Mouse (Mus musculus) bone marrow, adult 2 months (tissue): ENCODE measurements around the gene Borcs8. TPM values are rescaled to one million over a fixed set of nuclear protein-coding genes. Genes with fewer than 3 reads are reported as not detected.
A peak's percentile ranks its signal among the peaks of the same experiment; 100 is the strongest.

Experiments
- H3K27ac ChIP-seq: fragments of 200-500 bp; 2 replicates; pipeline ENCODE4 v1.5.1; 2012; ENCODE audit warnings: low read depth, mild to moderate bottlenecking, control low read depth, inconsistent platforms, low read length; ENCODE audit not compliant: control insufficient read depth, poor library complexity, insufficient read depth
- H3K4me1 ChIP-seq: fragments of 200-500 bp; 2 replicates; pipeline ENCODE4 v1.6.1; 2011; ENCODE audit warnings: low read length; ENCODE audit not compliant: control insufficient read depth, insufficient read depth
- H3K4me3 ChIP-seq: fragments of 200-500 bp; replicated peaks from 2 replicates; pipeline ENCODE3; 2011; ENCODE audit warnings: mild to moderate bottlenecking, low read depth, low read length, control low read depth; ENCODE audit not compliant: control insufficient read depth
- CTCF ChIP-seq: fragments of 200-500 bp; IDR thresholded peaks from 2 replicates; pipeline ENCODE4 v1.5.1; 2011; ENCODE audit warnings: low read length, control low read depth; ENCODE audit not compliant: control insufficient read depth, insufficient read depth
- POLR2A ChIP-seq: fragments of 200-500 bp; IDR thresholded peaks from 2 replicates; pipeline ENCODE4 v1.6.1; 2011; ENCODE audit warnings: low read depth, mild to moderate bottlenecking, control low read depth, low read length, borderline replicate concordance; ENCODE audit not compliant: control insufficient read depth
- WGBS: fragments of 180-500 bp; shearing (Covaris S2); methylation state at CpG from one replicate; pipeline ENCODE4 v1.1.7; 2018; 5-methylcytosine and 5-hydroxymethylcytosine counted together
- polyA plus RNA-seq: library from polyadenylated mRNA; stranded (reverse); fragments of >200 nt; gene quantifications from 2 replicates; pipeline ENCODE4 v1.2.4, GENCODE M21; 2011; ENCODE audit warnings: low replicate concordance; ENCODE audit not compliant: missing spikeins, insufficient read depth, insufficient read length

Borcs8 gene
- polyA plus RNA-seq, result 13.9 and 33.6 TPM in 2 replicates

GRCm38 (mm10) chr8:70139026-70139857 lies at the start of gene Borcs8, which contains the start of the genes Rfxank and Mef2b:
Borcs8 (plus strand) TSS chr8:70139499.
Rfxank (minus strand) TSS chr8:70139154.
Mef2b (plus strand) TSS chr8:70139711.
- Histone ChIP-seq H3K4me1 (peaks cover 2% of the 10 kb centered on the region; the same call in 1 of the 2 replicates), H3K4me3 (peak within 1 kb of the TSS; percentile 88), H3K27ac (peak within 1 kb of the TSS; percentile 89)
- no peak; the same call in 1 of the 2 replicates for TF ChIP-seq POLR2A
- no peak for TF ChIP-seq CTCF
- WGBS, result under 1% methylated on average over 46 of the region's 46 CpGs

GRCm38 (mm10) chr8:70092786-70093185 lies 46.5 kb upstream of the Borcs8 start:
- TF ChIP-seq POLR2A (no peak), CTCF (no peak)
- Histone ChIP-seq H3K27ac (no peak overlapping the region), H3K4me3 (no peak overlapping the region), H3K4me1 (no peaks in the 10 kb centered on the region)
- 74% methylated on average over 8 of the region's 8 CpGs for WGBS

- no peaks in the 10 kb centered on the region for H3K4me1 ChIP-seq
- WGBS, result 59% methylated on average over 8 of the region's 8 CpGs
- TF ChIP-seq CTCF, result no peak
- no peak for TF ChIP-seq POLR2A
- no peak overlapping the region for H3K27ac ChIP-seq
- H3K4me3 ChIP-seq, result no peak overlapping the region
Measured at GRCm38 (mm10) chr8:70099276-70099675, 40.0 kb upstream of the Borcs8 start.

GRCm38 (mm10) chr8:70100241-70100640 lies 39.1 kb upstream of the Borcs8 start:
- no peak overlapping the region for H3K4me3 ChIP-seq
- H3K27ac ChIP-seq, result no peak overlapping the region
- TF ChIP-seq POLR2A (no peak), CTCF (no peak)
- H3K4me1 ChIP-seq, result no peaks in the 10 kb centered on the region
- 76% methylated on average over 8 of the region's 8 CpGs for WGBS

- TF ChIP-seq POLR2A, result no peak
- peak; percentile 89 for TF ChIP-seq CTCF
- Histone ChIP-seq H3K4me3 (no peak overlapping the region), H3K27ac (no peak overlapping the region), H3K4me1 (peaks cover under 1% of the 10 kb centered on the region)
- 11% methylated on average over 6 of the region's 6 CpGs for WGBS
Measured at GRCm38 (mm10) chr8:70104506-70104905, 34.8 kb upstream of the Borcs8 start.

GRCm38 (mm10) chr8:70104922-70105321 lies 34.4 kb upstream of the Borcs8 start:
- WGBS, result 45% methylated on average over 7 of the region's 7 CpGs
- Histone ChIP-seq H3K27ac (no peak overlapping the region), H3K4me3 (no peak overlapping the region), H3K4me1 (peaks cover 2% of the 10 kb centered on the region)
- no peak for TF ChIP-seq POLR2A
- TF ChIP-seq CTCF, result no peak

GRCm38 (mm10) chr8:70110451-70110850 lies 28.8 kb upstream of the Borcs8 start:
- TF ChIP-seq POLR2A (no peak), CTCF (no peak)
- peaks cover 2% of the 10 kb centered on the region for H3K4me1 ChIP-seq
- no peak overlapping the region for H3K4me3 ChIP-seq
- no peak overlapping the region for H3K27ac ChIP-seq
- WGBS, result 72% methylated on average over 2 of the region's 2 CpGs

- Histone ChIP-seq H3K4me3 (no peak overlapping the region), H3K4me1 (peaks cover 2% of the 10 kb centered on the region; the same call in 1 of the 2 replicates), H3K27ac (no peak overlapping the region)
- no peak for TF ChIP-seq CTCF
- no peak for TF ChIP-seq POLR2A
- 58% methylated on average over 23 of the region's 23 CpGs for WGBS
Measured at GRCm38 (mm10) chr8:70111192-70111795, 28.0 kb upstream of the Borcs8 start.
